Mouse (Mus musculus) thymus, postnatal 0 days (tissue): ENCODE measurements around the gene Surf4. TPM values are rescaled to one million over a fixed set of nuclear protein-coding genes. Genes with fewer than 3 reads are reported as not detected.

ENCODE experiments used
- DNase-seq: peaks from one replicate; pipeline ENCODE4 v3.0.0-alpha.2; 2015; ENCODE audit warnings: low spot score
- polyA plus RNA-seq: library from polyadenylated mRNA; unstranded; fragments of >200 nt; fragmentation: Nextera tagmentation; extraction: Ambion mirVana; gene quantifications from 2 replicates; pipeline ENCODE4 v1.2.1, GENCODE M21; 2015

The Surf4 gene
- polyA plus RNA-seq, 1 experiment from 2014 or later, result 168 TPM

- peak; percentile 40 for DNase-seq
These were observed 1.0 kb downstream of the Surf4 start for GRCm38 (mm10) chr2:26932473-26933303.

GRCm38 (mm10) chr2:26930390-26930789 lies 3.3 kb downstream of the Surf4 start:
- DNase-seq, result peak; percentile 80

GRCm38 (mm10) chr2:26927745-26928476 lies 5.8 kb downstream of the Surf4 start:
- DNase-seq, result no peak

GRCm38 (mm10) chr2:26921784-26922183 lies 11.9 kb downstream of the Surf4 start:
- DNase-seq, result no peak

- no peak for DNase-seq
These were observed 13.4 kb downstream of the Surf4 start for GRCm38 (mm10) chr2:26920190-26920855.

- DNase-seq, result no peak
These were observed 14.0 kb downstream of the Surf4 start for GRCm38 (mm10) chr2:26919684-26920083.

GRCm38 (mm10) chr2:26916738-26917137 lies 17.0 kb downstream of the Surf4 start:
- DNase-seq, result peak; percentile 16

- peak; percentile 83 for DNase-seq
These were observed 17.6 kb downstream of the Surf4 start, which contains the start of the genes Surf2 and Surf1 for GRCm38 (mm10) chr2:26915927-26916728. Gene Surf2 (plus strand): TSS chr2:26916367. Gene Surf1 (minus strand): TSS chr2:26916530.

GRCm38 (mm10) chr2:26914148-26914941 lies 19.4 kb downstream of the Surf4 start:
- DNase-seq, result no peak

- no peak for DNase-seq
These were observed 20.1 kb downstream of the Surf4 start for GRCm38 (mm10) chr2:26913416-26914147.

- DNase-seq, result no peak
These were observed 21.4 kb downstream of the Surf4 start for GRCm38 (mm10) chr2:26912253-26912770.

- peak; percentile 73 for DNase-seq
These were observed 22.5 kb downstream of the Surf4 start for GRCm38 (mm10) chr2:26910994-26911765.

GRCm38 (mm10) chr2:26910124-26910993 lies 23.4 kb downstream of the Surf4 start, which contains the start of the genes Med22 and Rpl7a:
Gene Med22 (minus strand): TSS chr2:26910677.
Gene Rpl7a (plus strand): TSS chr2:26910764.
- peak; percentile 98 for DNase-seq

- DNase-seq, result no peak
These were observed 24.3 kb downstream of the Surf4 start for GRCm38 (mm10) chr2:26909387-26909784.

GRCm38 (mm10) chr2:26908710-26909386 lies 24.9 kb downstream of the Surf4 start:
- peak; percentile 32 for DNase-seq

GRCm38 (mm10) chr2:26907109-26907508 lies 26.6 kb downstream of the Surf4 start:
- peak; percentile 26 for DNase-seq

- no peak for DNase-seq
These were observed 27.3 kb downstream of the Surf4 start for GRCm38 (mm10) chr2:26906431-26906830.
